Mouse (Mus musculus) layer of hippocampus, postnatal 10 days (tissue): ENCODE measurements at regions not wholly inside any gene's neighbourhood (a gene's known extent, or its start where the extent isn't known, plus 50 kb on each side); places are given as distances from the start of the nearest gene placed in this dataset.
A peak's percentile ranks its signal among the peaks of the same experiment; 100 is the strongest.

Source experiments
- DNase-seq, 2 experiments: peaks; one replicate each; pipeline ENCODE4 v3.0.0; 2021; ENCODE audit warnings: low spot score in 2 of 2

DNA sequence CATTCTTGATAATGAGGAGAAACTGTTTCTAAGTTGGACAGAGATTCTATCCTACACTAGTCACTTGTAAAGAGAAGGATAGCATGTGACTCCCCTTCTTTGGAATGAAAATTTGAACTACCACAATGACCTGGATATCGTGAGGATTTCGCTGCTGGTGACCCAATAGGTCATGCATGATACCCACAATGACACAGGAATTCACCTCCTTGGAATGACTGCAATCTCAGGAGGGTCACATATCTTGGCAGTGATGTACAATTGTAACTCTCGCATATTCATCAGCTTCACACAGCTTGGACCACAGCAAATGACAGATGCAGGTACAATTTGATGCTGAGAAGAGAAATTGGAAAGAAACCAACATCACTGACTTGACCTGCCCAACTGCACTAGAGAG is 210.9 kb upstream of the Cd180 start:
- no peak for DNase-seq

DNA sequence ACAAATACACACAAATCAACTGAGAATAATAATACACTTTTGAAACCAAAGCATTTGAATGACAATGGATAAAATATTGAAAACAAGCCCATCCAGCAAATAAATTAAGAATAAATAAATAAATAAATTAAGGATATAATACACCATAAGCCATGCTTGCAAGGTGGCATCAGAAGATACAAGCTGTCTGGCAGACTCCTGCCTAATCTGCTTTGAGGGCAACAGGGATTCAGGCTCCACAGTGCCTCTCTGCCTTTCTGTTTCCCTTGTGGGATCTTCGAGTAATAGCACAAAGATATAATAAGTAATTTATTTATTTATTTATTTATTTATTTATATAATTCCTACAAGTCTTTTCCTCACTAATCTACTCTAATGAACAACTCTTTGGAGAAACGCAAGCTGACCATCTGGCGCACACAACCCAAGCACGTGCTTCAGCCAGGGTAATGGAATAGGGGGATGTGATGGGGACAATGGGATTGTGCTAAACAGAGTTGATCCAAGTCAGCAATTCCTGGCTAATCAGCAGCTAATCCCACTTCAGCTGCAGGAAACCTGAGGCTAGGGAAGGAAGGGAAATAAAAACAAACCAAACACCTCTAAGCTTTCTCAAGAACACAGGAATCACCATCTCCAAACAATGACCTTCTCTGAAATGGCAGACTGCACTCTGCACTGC is 205.8 kb upstream of the Cd180 start:
- DNase-seq: no peak

DNA sequence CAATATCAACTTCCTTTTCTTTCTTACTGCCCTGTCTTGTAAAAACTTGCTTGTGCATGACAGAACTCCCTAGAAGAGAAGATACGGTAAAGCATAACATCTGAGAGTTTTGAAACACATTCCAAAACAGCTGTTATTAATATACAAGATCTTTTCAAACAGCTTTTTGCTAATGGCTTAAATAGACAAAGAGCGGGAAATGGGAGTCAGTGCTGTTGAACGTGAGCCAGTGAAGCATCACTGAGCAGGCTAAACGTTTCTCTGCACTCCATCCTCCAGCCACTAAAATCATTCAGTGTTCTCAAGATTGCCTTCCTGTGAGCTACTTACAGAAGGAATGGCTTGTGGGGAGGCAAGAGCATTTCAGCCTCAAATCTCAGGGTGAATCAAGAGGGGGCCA is 202.0 kb upstream of the Cd180 start:
- no peak for DNase-seq

- DNase-seq: no peak
Observed at GRCm38 (mm10) chr13:102504157-102504947, 189.0 kb upstream of the Cd180 start.

DNA sequence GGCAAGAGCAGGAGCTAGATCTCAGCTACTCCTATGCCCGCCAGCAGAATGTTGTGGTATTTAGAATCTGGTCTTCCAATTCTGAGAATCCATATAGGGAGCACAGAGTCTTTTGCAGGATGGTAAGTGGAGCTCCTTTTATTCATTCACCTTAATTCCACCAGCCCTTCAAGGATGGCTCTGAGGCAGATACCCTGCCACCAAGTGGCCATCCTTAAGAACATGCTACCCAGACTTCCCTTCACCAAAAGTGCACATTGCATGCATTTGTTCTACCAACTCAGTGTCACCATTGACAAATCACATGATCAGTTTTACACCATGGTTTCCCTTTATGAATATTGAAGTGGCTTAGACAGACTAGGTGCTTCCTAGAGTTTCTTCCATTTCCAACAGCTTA is 186.1 kb upstream of the Cd180 start:
- no peak for DNase-seq

- no peak for DNase-seq
Observed at GRCm38 (mm10) chr13:102507916-102508315, 185.4 kb upstream of the Cd180 start.

GRCm38 (mm10) chr13:102510733-102511279 is 182.6 kb upstream of the Cd180 start:
- DNase-seq: no peak

- DNase-seq: no peak
Observed at GRCm38 (mm10) chr13:102518169-102518882, 175.0 kb upstream of the Cd180 start.

DNA sequence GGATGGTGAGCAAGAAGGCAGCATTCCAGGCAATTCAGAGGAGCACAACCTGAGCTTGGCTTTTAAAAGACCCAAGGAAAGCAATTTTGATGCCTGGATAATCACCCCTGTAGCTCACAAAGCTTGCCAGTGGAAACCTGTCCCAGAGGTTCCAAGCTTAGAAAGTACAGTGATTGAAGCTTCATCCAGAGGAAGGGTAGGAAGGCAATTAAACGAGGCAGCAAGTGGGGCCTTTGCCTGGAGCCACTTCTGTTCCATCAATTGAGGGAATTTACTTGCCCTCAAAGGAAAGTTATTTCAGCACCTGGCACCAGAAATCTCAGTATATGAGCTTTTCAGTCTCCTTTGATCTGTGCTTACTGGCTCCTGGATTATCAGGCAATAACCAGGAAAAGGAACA is 171.9 kb upstream of the Cd180 start:
- DNase-seq: no peak

DNA sequence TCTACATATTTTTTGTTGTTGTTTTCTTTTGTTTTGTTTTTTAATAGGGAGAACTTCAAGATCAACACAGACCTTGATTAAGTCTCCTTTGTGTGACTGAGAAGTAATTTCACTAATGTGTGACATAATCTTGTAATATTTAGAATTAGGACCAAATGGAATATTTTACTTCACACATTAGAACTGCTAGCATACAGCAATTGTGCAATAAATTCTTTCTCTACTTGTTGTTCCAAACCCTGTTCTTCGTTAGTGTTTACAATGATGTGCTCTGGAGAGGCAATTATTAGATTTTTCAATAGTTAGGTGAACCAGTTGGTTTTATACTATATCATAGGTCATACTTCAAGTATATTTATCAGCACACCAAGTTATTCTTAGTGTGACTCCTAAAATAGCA is 171.3 kb upstream of the Cd180 start:
- DNase-seq: no peak

DNA sequence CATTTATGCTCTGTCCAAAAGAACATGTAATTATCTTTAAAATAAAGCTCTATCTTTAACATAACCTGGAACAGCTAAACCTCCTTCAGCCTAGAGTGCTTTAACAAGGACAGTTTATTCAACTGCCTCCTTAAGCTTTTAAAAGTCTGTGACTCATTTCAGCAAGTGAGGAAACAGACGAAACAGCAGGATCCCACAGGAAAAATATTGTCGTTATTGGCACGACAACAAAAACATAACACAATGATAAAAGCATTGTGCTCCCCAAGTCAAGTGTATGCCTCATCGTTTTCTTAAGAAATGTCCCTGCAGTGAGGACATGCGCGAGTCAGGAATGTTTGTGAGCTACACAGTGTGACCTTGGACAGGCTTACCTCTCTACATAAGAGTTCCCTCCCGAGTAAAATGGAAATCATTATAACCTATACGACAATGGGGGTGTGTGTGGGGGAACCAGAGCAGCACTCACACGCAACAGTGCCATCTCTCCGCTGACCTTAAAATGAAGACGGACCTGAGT is 166.7 kb upstream of the Cd180 start:
- DNase-seq: no peak

- peak; percentile 39 to 59 for DNase-seq
Observed at GRCm38 (mm10) chr13:102533784-102534183, 159.6 kb upstream of the Cd180 start.

DNA sequence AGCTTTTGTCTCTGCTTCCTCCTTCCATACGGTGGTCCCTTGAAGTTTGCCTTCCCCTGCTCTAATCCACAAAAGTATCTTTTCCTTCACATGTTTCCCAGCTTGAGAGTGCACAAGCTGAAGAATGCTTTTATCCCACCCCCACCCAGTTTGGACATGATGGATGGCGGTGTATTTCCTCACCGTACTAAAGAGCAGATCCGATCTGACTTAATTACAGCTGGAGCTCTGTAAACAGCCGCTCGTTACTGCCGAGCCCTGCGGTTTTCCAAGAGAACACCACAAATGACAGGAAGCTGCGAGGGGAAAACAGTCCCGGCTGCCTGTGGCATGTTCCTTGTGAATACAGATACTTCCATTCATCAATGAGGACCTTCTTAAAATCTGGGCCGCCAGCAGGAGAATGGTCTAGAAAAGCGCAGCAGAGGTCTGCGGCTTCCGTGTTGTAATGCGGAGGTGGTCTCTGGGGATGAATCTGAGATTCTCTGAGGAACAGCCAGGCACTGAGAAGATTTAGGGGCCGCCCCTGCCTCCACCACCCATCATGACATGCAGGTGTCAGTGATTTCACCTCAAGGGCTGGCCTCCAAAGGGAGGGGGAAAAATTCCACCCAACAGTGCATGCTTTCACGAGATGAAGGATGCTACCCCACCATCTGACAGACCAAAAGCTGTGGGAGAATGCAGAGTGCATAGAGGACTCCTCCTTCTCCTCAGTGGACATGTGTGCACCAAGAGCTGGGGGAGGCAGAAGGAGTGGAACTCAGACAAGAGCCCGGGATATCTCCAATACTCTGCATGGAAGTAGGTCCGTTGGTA is 155.7 kb upstream of the Cd180 start:
- DNase-seq: peak; percentile 24 to 29

GRCm38 (mm10) chr13:102540436-102540835 is 152.9 kb upstream of the Cd180 start:
- DNase-seq: no peak

- no peak for DNase-seq
Observed at GRCm38 (mm10) chr13:102544359-102545165, 148.8 kb upstream of the Cd180 start.

DNA sequence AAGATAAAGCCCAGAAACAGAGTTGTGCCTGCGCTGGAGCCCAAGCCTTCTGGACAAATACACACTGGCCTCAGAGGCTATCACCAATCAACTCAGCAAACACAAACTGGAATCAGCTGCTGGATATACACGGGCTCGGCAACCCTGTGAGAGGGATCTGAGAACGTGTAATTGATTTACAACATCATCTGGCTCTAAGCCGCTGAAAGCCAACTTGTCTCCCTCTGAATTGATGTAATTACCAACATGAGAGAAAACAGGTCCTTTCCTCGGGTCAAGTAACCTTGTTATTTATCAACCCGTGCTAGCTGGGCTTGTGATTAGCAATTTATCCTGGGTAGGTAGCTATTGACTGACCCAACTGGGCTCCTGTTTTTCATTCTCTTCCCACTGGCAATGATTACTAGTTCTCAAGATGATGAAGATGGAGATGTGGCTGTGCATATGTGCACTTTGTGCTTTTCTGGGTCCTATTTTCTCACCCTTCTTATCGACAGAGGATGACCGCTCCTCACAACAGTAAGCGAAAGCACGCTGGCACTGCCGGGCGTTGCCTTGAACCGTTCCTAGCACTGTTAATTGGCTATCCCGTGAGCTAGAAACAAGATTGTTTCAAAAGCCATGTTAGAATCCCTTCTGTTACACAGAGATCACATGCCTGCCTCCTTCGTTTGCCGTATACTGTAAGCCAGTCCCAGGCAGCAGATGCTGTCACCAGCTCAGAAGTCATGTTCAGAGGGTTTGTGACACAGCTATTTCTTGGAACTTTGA is 147.3 kb upstream of the Cd180 start:
- no peak for DNase-seq

DNA sequence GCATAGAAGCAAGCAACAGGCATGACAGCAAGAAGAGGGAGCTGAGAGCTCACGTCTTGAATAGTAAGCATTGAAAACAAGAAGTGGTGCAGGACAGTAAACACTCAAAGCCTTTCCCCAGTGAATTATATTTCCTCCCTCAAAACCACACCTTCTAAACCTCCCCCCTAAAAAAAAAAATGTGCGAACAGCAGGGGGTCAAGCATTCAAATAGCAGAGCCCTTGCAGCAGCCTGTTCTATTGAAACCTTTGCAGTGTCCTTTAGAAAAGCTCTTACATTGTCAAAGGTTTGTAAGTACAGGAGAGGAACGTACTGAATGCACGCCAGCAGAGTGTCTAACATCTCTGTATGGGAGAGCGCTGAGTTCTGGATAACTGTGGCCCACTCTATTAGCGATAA is 145.1 kb upstream of the Cd180 start:
- DNase-seq: no peak

GRCm38 (mm10) chr13:102566846-102567572 is 126.3 kb upstream of the Cd180 start:
- DNase-seq: no peak

DNA sequence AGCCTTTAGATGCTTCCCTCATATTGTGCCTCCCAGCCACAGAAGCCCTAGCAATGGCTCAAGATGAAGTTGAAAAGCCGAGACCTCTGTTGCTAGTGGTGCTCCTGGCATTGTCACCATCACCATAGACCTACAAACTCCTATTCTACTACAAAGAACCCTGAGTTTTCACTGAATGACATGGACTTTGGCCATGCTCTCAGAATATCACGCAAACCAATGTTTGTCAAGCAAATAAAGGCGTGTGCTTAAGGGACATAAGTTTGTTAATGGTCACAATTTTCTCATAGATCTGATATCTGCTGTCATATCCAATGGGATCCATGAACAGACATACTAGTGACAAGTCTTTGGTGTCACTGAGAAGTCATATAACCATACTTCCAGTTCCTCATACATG is 123.8 kb upstream of the Cd180 start:
- no peak for DNase-seq
